Mouse (Mus musculus) cerebellum, adult 2 months (tissue): Measurements from ENCODE around the gene Bcas3.

Experiments used
- CTCF ChIP-seq: fragments of 200-500 bp; IDR thresholded peaks from 2 replicates; pipeline ENCODE4 v1.5.1; 2011; ENCODE audit warnings: low read depth, mild to moderate bottlenecking, control low read depth, low read length, moderate library complexity, borderline replicate concordance; ENCODE audit not compliant: insufficient read depth
- POLR2A ChIP-seq: fragments of 200-500 bp; IDR thresholded peaks from 2 replicates; pipeline ENCODE4 v1.6.1; 2011; ENCODE audit warnings: low read length, control low read depth, borderline replicate concordance; ENCODE audit not compliant: insufficient read depth

- TF ChIP-seq CTCF (no peak), POLR2A (no peak)
These were observed 74.4 kb downstream of the Bcas3 start for GRCm38 (mm10) chr11:85427353-85427752.
